Mouse (Mus musculus) hindlimb bud, embryonic 11.5 days (tissue): ENCODE measurements around the gene Krtap2-4.

Source experiments
- DNase-seq: peaks from one replicate; pipeline ENCODE4 v3.0.0-alpha.2; 2012; ENCODE audit warnings: low read depth, low spot score; ENCODE audit errors: extremely low spot score

Gene Krtap2-4

GRCm38 (mm10) chr11:99583245-99583704 is 31.4 kb downstream of the Krtap2-4 start, which contains the start of gene Krtap1-4:
Gene Krtap1-4 (minus strand): TSS chr11:99583654.
- DNase-seq, result no peak

- DNase-seq, result no peak
Observed at GRCm38 (mm10) chr11:99581564-99581963, 33.1 kb downstream of the Krtap2-4 start.

GRCm38 (mm10) chr11:99581051-99581450 is 33.6 kb downstream of the Krtap2-4 start:
- no peak for DNase-seq

GRCm38 (mm10) chr11:99580636-99581035 is 34.0 kb downstream of the Krtap2-4 start, which contains the start of gene Krtap1-5:
Gene Krtap1-5 (minus strand): TSS chr11:99581016.
- no peak for DNase-seq

- peak; percentile 41 for DNase-seq
Observed at GRCm38 (mm10) chr11:99574106-99574505, 40.5 kb downstream of the Krtap2-4 start.

- DNase-seq, result no peak
Observed at GRCm38 (mm10) chr11:99573164-99573563, 41.5 kb downstream of the Krtap2-4 start.

- no peak for DNase-seq
Observed at GRCm38 (mm10) chr11:99566530-99566929, 48.1 kb downstream of the Krtap2-4 start, which contains the start of gene Krtap3-1. Gene Krtap3-1 (minus strand): TSS chr11:99566630.
